Mouse (Mus musculus): ENCODE data around the gene Apobec4. TPM values are rescaled to one million over a fixed set of nuclear protein-coding genes. Genes with fewer than 3 reads are reported as not detected.

Apobec4 gene
- total RNA-seq (2012; rRNA removed) (not detected in 2 replicates), polyA plus RNA-seq (2012; ENCODE audit: insufficient read depth in 1 of 2, insufficient read length in 2 of 2, low read depth in 1 of 2, low replicate concordance in 2 of 2, missing spikeins in 1 of 2) (not detected)

DNA sequence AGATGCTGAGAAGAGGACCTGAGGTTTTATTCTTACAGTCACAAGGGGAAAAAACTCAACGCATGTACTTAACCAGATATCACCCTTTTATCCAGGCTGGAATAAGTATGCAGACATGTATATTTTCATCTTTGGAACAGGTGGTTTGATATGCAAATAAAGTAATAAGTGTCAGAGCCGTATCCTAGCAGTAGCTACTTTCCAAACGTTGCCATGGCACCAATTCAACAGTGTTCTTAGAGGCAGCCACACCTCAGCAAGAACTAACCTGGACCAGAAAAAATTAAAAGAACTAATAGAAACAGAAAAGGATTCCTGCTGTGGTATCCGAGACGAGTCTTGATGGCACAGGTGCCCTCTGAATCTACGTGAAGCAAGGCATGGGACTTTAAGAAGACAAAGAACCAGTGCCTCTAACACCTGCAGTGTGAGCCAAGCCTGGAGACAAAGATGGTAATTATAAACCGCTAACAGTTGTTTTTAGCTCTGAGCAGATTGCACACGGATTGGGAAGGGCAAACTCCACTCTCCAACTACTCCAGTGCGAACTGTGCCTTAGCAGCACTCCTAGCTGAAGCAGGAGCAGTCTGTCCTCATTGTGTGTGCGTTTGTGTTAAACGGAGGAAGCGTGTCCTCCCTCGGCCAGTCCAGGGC, at the start of gene Apobec4:
Gene Apobec4 (plus strand): TSS at position 240 of the 654 bp plus-strand sequence.
- H3K9me3 ChIP-seq (replicated peaks; ENCODE audit: insufficient read depth, low read length): no peaks in the 10 kb centered on the region
- H3K9ac ChIP-seq (ENCODE audit: control insufficient read depth, low read depth, low read length, poor library complexity, severe bottlenecking): no peak within 1 kb of the TSS
- H3K79me2 ChIP-seq (ENCODE audit: control insufficient read depth, insufficient read depth, low read length, poor library complexity): no peaks in the 10 kb centered on the region
- no peaks in the 10 kb centered on the region for H3K36me3 ChIP-seq (ENCODE audit: control insufficient read depth in 1 of 2, insufficient read depth in 2 of 2, low read length in 2 of 2)
- no peak within 1 kb of the TSS for H3K27ac ChIP-seq (ENCODE audit: control insufficient read depth, low read depth, low read length)
- H3K27me3 ChIP-seq (ENCODE audit: control insufficient read depth in 1 of 2, insufficient read depth in 2 of 2, low read length in 2 of 2): peaks cover 0 to 6% of the 10 kb centered on the region in 2 experiments; a peak in 2 of 4 replicates
- DNase-seq (ENCODE audit: low read depth, low spot score): no peak
- TF ChIP-seq MEF2A (IDR thresholded peaks at IDR 0.05; ENCODE audit: extremely low read depth, insufficient replicate concordance, low read depth, low read length, poor library complexity, severe bottlenecking): no peak
- TF ChIP-seq GABPA (IDR thresholded peaks at IDR 0.05; ENCODE audit: low read depth, low read length): no peak
- no peak for TF ChIP-seq CHD1 (IDR thresholded peaks at IDR 0.05; ENCODE audit: low read depth, low read length)
- TF ChIP-seq ZC3H11A (IDR thresholded peaks at IDR 0.05; ENCODE audit: low read depth, low read length): no peak
- no peak for TF ChIP-seq ETS1 (IDR thresholded peaks at IDR 0.05; ENCODE audit: low read depth, low read length)
- no peak for TF ChIP-seq ZNF384 (IDR thresholded peaks at IDR 0.05; ENCODE audit: low read depth, low read length)
- no peak for TF ChIP-seq POLR2AphosphoS2 (IDR thresholded peaks at IDR 0.05; ENCODE audit: low read length)
- TF ChIP-seq SMC3 (IDR thresholded peaks at IDR 0.05; ENCODE audit: low read depth, low read length): no peak
- TF ChIP-seq RCOR1 (IDR thresholded peaks at IDR 0.05; ENCODE audit: low read depth, low read length): no peak
- TF ChIP-seq GATA1 (IDR thresholded peaks at IDR 0.05; ENCODE audit: low read depth, low read length): no peak
- no peak for TF ChIP-seq TBP (IDR thresholded peaks at IDR 0.05; ENCODE audit: low read depth, low read length)
- TF ChIP-seq MAFK (IDR thresholded peaks at IDR 0.05; ENCODE audit: borderline replicate concordance, low read depth, low read length): no peak
- no peak for TF ChIP-seq CHD2 (IDR thresholded peaks at IDR 0.05; ENCODE audit: low read length)
- TF ChIP-seq USF1 (IDR thresholded peaks at IDR 0.05; ENCODE audit: low read depth, low read length): no peak
- no peak for TF ChIP-seq POLR2A (IDR thresholded peaks at IDR 0.05; ENCODE audit: control insufficient read depth in 1 of 2, insufficient read depth in 1 of 2, low read depth in 1 of 2, low read length in 2 of 2, poor library complexity in 1 of 2)
- no peak for TF ChIP-seq TAL1 (IDR thresholded peaks at IDR 0.05; ENCODE audit: low read length)
- no peak for TF ChIP-seq MXI1 (IDR thresholded peaks at IDR 0.05; ENCODE audit: low read depth, low read length)
- no peak for TF ChIP-seq KAT2A (conservative IDR thresholded peaks at IDR 0.05; ENCODE audit: low read depth, low read length)
- TF ChIP-seq NRF1 (IDR thresholded peaks at IDR 0.05; ENCODE audit: insufficient read depth, low read depth, low read length, poor library complexity, severe bottlenecking): no peak
- H3K4me1 ChIP-seq (ENCODE audit: control insufficient read depth in 1 of 2, insufficient read depth in 2 of 2, low read length in 2 of 2): no peaks in the 10 kb centered on the region
- no peak within 1 kb of the TSS for H3K4me3 ChIP-seq (ENCODE audit: control insufficient read depth in 1 of 2, insufficient read depth in 1 of 2, low read depth in 2 of 2, low read length in 2 of 2)

DNA sequence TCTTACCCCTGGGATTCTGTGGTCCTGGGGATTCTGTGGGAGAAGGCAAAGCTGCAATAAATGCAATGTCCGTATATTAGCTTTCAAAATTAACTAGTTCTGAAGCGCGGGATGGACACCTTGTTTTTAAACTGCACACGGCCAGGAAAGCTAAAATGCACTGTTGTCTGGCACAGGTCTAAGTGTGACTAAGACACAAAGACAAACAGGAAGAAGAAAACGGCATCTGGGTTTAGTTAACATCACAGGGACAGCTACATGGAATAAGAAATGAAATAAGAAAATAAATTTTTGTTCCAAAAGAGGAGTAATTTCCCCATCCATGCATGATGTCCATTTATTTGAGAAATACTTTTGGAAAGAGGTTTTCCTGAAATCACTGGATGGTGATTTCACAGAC, 49.3 kb upstream of the Apobec4 start:
- Histone ChIP-seq H3K9me3 (replicated peaks; ENCODE audit: insufficient read depth, low read length) (no peaks in the 10 kb centered on the region), H3K27ac (ENCODE audit: control insufficient read depth, low read depth, low read length) (no peak overlapping the region), H3K36me3 (ENCODE audit: control insufficient read depth in 1 of 2, insufficient read depth in 2 of 2, low read length in 2 of 2) (no peaks in the 10 kb centered on the region), H3K4me1 (ENCODE audit: control insufficient read depth in 1 of 2, insufficient read depth in 2 of 2, low read length in 2 of 2) (no peaks in the 10 kb centered on the region), H3K27me3 (ENCODE audit: control insufficient read depth in 1 of 2, insufficient read depth in 2 of 2, low read length in 2 of 2) (peaks cover 9 to 23% of the 10 kb centered on the region in 2 experiments), H3K9ac (ENCODE audit: control insufficient read depth, low read depth, low read length, poor library complexity, severe bottlenecking) (no peak overlapping the region), H3K79me2 (ENCODE audit: control insufficient read depth, insufficient read depth, low read length, poor library complexity) (no peaks in the 10 kb centered on the region), H3K4me3 (ENCODE audit: control insufficient read depth in 1 of 2, insufficient read depth in 1 of 2, low read depth in 2 of 2, low read length in 2 of 2) (no peak overlapping the region)
- no peak for DNase-seq (ENCODE audit: low read depth, low spot score)
- TF ChIP-seq JUND (IDR thresholded peaks at IDR 0.05; ENCODE audit: low read depth, low read length) (no peak), ZNF384 (IDR thresholded peaks at IDR 0.05; ENCODE audit: low read depth, low read length) (no peak), USF1 (IDR thresholded peaks at IDR 0.05; ENCODE audit: low read depth, low read length) (no peak), USF2 (IDR thresholded peaks at IDR 0.05; ENCODE audit: borderline replicate concordance in 1 of 2, insufficient read depth in 1 of 2, low read depth in 1 of 2, low read length in 2 of 2) (no peak), POLR2AphosphoS2 (IDR thresholded peaks at IDR 0.05; ENCODE audit: low read length) (no peak), GABPA (IDR thresholded peaks at IDR 0.05; ENCODE audit: low read depth, low read length) (no peak), BHLHE40 (IDR thresholded peaks at IDR 0.05; ENCODE audit: borderline replicate concordance, low read depth, low read length) (no peak), POLR2AphosphoS5 (IDR thresholded peaks at IDR 0.05; ENCODE audit: borderline replicate concordance, low read depth, low read length) (no peak), RCOR1 (IDR thresholded peaks at IDR 0.05; ENCODE audit: low read depth, low read length) (no peak), EP300 (IDR thresholded peaks at IDR 0.05; ENCODE audit: low read depth in 1 of 2, low read length in 2 of 2) (no peak), MAX (IDR thresholded peaks at IDR 0.05; ENCODE audit: low read length) (no peak), MXI1 (IDR thresholded peaks at IDR 0.05; ENCODE audit: low read depth, low read length) (no peak), ZC3H11A (IDR thresholded peaks at IDR 0.05; ENCODE audit: low read depth, low read length) (no peak), CHD1 (IDR thresholded peaks at IDR 0.05; ENCODE audit: low read depth, low read length) (no peak), MYC (IDR thresholded peaks at IDR 0.05; ENCODE audit: low read depth, low read length) (no peak), ZMIZ1 (IDR thresholded peaks at IDR 0.05; ENCODE audit: low read depth, low read length) (no peak), KAT2A (conservative IDR thresholded peaks at IDR 0.05; ENCODE audit: low read depth, low read length) (no peak), NELFE (IDR thresholded peaks at IDR 0.05; ENCODE audit: low read depth, low read length) (no peak), ETS1 (IDR thresholded peaks at IDR 0.05; ENCODE audit: low read depth, low read length) (no peak), GATA1 (IDR thresholded peaks at IDR 0.05; ENCODE audit: low read depth, low read length) (no peak)
